Mouse (Mus musculus): Measurements from ENCODE around the gene Serhl.

Serhl gene

GRCm38 (mm10) chr15:83162818-83163485, 73.6 kb downstream of the Serhl start:
- no peak for DNase-seq (ENCODE audit: low spot score)

GRCm38 (mm10) chr15:83164971-83165471, 75.7 kb downstream of the Serhl start:
- DNase-seq (ENCODE audit: low spot score), result no peak

- DNase-seq (ENCODE audit: low spot score), result no peak
Measured at GRCm38 (mm10) chr15:83165526-83166315, 76.4 kb downstream of the Serhl start.
